Mouse (Mus musculus) heart, embryonic 10.5 days (tissue): ENCODE measurements around the gene Xab2. TPM values are rescaled to one million over a fixed set of nuclear protein-coding genes. Genes with fewer than 3 reads are reported as not detected.
A peak's percentile ranks its signal among the peaks of the same experiment; 100 is the strongest.

Experiments used
- DNase-seq: peaks from one replicate; pipeline ENCODE4 v3.0.0-alpha.2; 2017; ENCODE audit warnings: low spot score
- H3K27ac ChIP-seq: fragments of 300-500 bp; sonication (generic); 2 replicates; pipeline ENCODE4 v1.5.1; 2016; ENCODE audit warnings: mild to moderate bottlenecking
- H3K27me3 ChIP-seq: fragments of 300-500 bp; sonication (generic); 2 replicates; pipeline ENCODE4 v1.6.1; 2016; ENCODE audit warnings: mild to moderate bottlenecking; ENCODE audit not compliant: poor library complexity, insufficient read depth, severe bottlenecking
- H3K36me3 ChIP-seq: fragments of 300-500 bp; sonication (generic); 2 replicates; pipeline ENCODE4 v1.6.1; 2016; ENCODE audit warnings: mild to moderate bottlenecking, moderate library complexity
- H3K4me1 ChIP-seq: fragments of 300-500 bp; sonication (generic); 2 replicates; pipeline ENCODE4 v1.6.1; 2016; ENCODE audit warnings: mild to moderate bottlenecking
- H3K4me3 ChIP-seq: fragments of 300-500 bp; sonication (generic); 2 replicates; pipeline ENCODE4 v1.5.1; 2016; ENCODE audit warnings: mild to moderate bottlenecking, moderate library complexity
- H3K9me3 ChIP-seq: fragments of 300-500 bp; sonication (generic); 2 replicates; pipeline ENCODE4 v1.6.1; 2016; ENCODE audit warnings: mild to moderate bottlenecking, moderate library complexity
- WGBS: fragments of 180-500 bp; shearing (Covaris S2); methylation state at CpG from one replicate; pipeline ENCODE4 v1.1.7; 2016; 5-methylcytosine and 5-hydroxymethylcytosine counted together
- polyA plus RNA-seq: library from polyadenylated mRNA; unstranded; fragments of >200 nt; fragmentation: Nextera tagmentation; extraction: Ambion mirVana; gene quantifications from 2 replicates; pipeline ENCODE4 v1.2.1, GENCODE M21; 2016

Gene Xab2
- polyA plus RNA-seq, 1 experiment from 2014 or later: 52.8 TPM

- 72% methylated on average over 15 of the region's 15 CpGs for WGBS
- Histone ChIP-seq H3K27me3 (0 out of 2 replicates have a peak, but pooled peaks cover 3% of the 10 kb centered on the region), H3K4me1 (no peaks in the 10 kb centered on the region), H3K36me3 (no peaks in the 10 kb centered on the region), H3K9me3 (no peaks in the 10 kb centered on the region), H3K4me3 (no peak overlapping the region), H3K27ac (no peak overlapping the region)
- DNase-seq: no peak
Observed at GRCm38 (mm10) chr8:3576211-3576960, 44.7 kb downstream of the Xab2 start.

GRCm38 (mm10) chr8:3574546-3574945 is 46.6 kb downstream of the Xab2 start:
- DNase-seq: no peak

GRCm38 (mm10) chr8:3569784-3570183 is 51.3 kb downstream of the Xab2 start:
- DNase-seq: no peak
- no peaks in the 10 kb centered on the region for H3K9me3 ChIP-seq
- H3K27me3 ChIP-seq: no peaks in the 10 kb centered on the region
- peaks cover 14% of the 10 kb centered on the region for H3K4me1 ChIP-seq
- H3K4me3 ChIP-seq: no peak overlapping the region
- no peak overlapping the region for H3K27ac ChIP-seq
- H3K36me3 ChIP-seq: no peaks in the 10 kb centered on the region
- 83% methylated on average over 5 of the region's 5 CpGs for WGBS

More at GRCm38 (mm10) chr8:3574546-3574945, 46.6 kb downstream of the Xab2 start:
- H3K27ac ChIP-seq: no peak overlapping the region
- no peaks in the 10 kb centered on the region for H3K4me1 ChIP-seq
- WGBS: 92% methylated on average over 3 of the region's 3 CpGs
- H3K36me3 ChIP-seq: no peaks in the 10 kb centered on the region
- H3K4me3 ChIP-seq: no peak overlapping the region
- 0 out of 2 replicates have a peak, but pooled peaks cover 3% of the 10 kb centered on the region for H3K27me3 ChIP-seq
- no peaks in the 10 kb centered on the region for H3K9me3 ChIP-seq

- peak overlapping the region; percentile 83 for H3K27ac ChIP-seq
- H3K9me3 ChIP-seq: no peaks in the 10 kb centered on the region
- no peaks in the 10 kb centered on the region for H3K27me3 ChIP-seq
- H3K36me3 ChIP-seq: no peaks in the 10 kb centered on the region
- 14% methylated on average over 7 of the region's 7 CpGs for WGBS
- no peak for DNase-seq
- H3K4me3 ChIP-seq: peak overlapping the region; percentile 54
- H3K4me1 ChIP-seq: peaks cover 14% of the 10 kb centered on the region
Observed at GRCm38 (mm10) chr8:3568378-3568777, 52.7 kb downstream of the Xab2 start.

- Histone ChIP-seq H3K27ac (peak within 1 kb of the TSS; percentile 83), H3K4me1 (peaks cover 14% of the 10 kb centered on the region), H3K9me3 (no peaks in the 10 kb centered on the region), H3K27me3 (no peaks in the 10 kb centered on the region), H3K36me3 (no peaks in the 10 kb centered on the region), H3K4me3 (peak within 1 kb of the TSS; percentile 54)
- no peak for DNase-seq
- whole genome bisulfite sequencing: 3% methylated on average over 12 of the region's 12 CpGs
Observed at GRCm38 (mm10) chr8:3567641-3568371, 53.3 kb downstream of the Xab2 start, which contains the start of gene C330021F23Rik. TSS of gene C330021F23Rik (plus strand) at chr8:3567990.

Other genes starting within 250 kb of the Xab2 start
- 7.2 and 8.0 TPM in 2 replicates for gene Arhgef18, start 228.3 kb downstream of the Xab2 start, polyA plus RNA-seq
- gene Pex11g, start 153.6 kb downstream of the Xab2 start, polyA plus RNA-seq: 6.4 and 6.7 TPM in 2 replicates
- gene Tex45, start 150.5 kb downstream of the Xab2 start, polyA plus RNA-seq: not detected in 2 replicates
- gene Zfp358, start 128.2 kb downstream of the Xab2 start, polyA plus RNA-seq: 35.0 and 41.7 TPM in 2 replicates
- gene Mcoln1, start 120.9 kb downstream of the Xab2 start, polyA plus RNA-seq: 55.2 and 60.1 TPM in 2 replicates
- gene Pnpla6, start 105.9 kb downstream of the Xab2 start, polyA plus RNA-seq: 18.3 and 19.7 TPM in 2 replicates
- 3.8 and 5.0 TPM in 2 replicates for gene C330021F23Rik, start 53.3 kb downstream of the Xab2 start, polyA plus RNA-seq
- 2.3 and 3.9 TPM in 2 replicates for gene Camsap3, start 34.0 kb downstream of the Xab2 start, polyA plus RNA-seq
- 89.6 and 94.8 TPM in 2 replicates for gene Pet100, start 232 bp upstream of the Xab2 start, polyA plus RNA-seq
- 0.31 TPM in 1 of 2 replicates, not detected in the other for gene Pcp2, start 4.2 kb upstream of the Xab2 start, polyA plus RNA-seq
- gene Stxbp2, start 9.6 kb upstream of the Xab2 start, polyA plus RNA-seq: 79.1 and 81.4 TPM in 2 replicates
- gene Retn, start 34.5 kb upstream of the Xab2 start, polyA plus RNA-seq: 0.15 TPM in 1 of 2 replicates, not detected in the other
- gene Mcemp1, start 44.4 kb upstream of the Xab2 start, polyA plus RNA-seq: 0.11 TPM in 1 of 2 replicates, not detected in the other
- 10.4 and 15.1 TPM in 2 replicates for gene Fcor, start 51.0 kb upstream of the Xab2 start, polyA plus RNA-seq
- gene Trappc5, start 55.0 kb upstream of the Xab2 start, polyA plus RNA-seq: 39.3 and 39.5 TPM in 2 replicates
- 0.12 and 0.24 TPM in 2 replicates for gene Fcer2a, start 72.9 kb upstream of the Xab2 start, polyA plus RNA-seq
- 4.3 and 7.4 TPM in 2 replicates for gene Clec4g, start 99.3 kb upstream of the Xab2 start, polyA plus RNA-seq
- gene Cd209a, start 127.7 kb upstream of the Xab2 start, polyA plus RNA-seq: not detected in 2 replicates
- not detected in 2 replicates for gene Cd209e, start 233.0 kb upstream of the Xab2 start, polyA plus RNA-seq